Mouse (Mus musculus): ENCODE measurements around the gene Farp1. TPM values are rescaled to one million over a fixed set of nuclear protein-coding genes. Genes with fewer than 3 reads are reported as not detected.

Gene Farp1
- polyA plus RNA-seq, 1 experiment from 2014 or later: 23.8 TPM

- no peak overlapping the region for H3K4me2 ChIP-seq (ENCODE audit: low read depth)
- no peak overlapping the region for H3K4me3 ChIP-seq (ENCODE audit: low read depth, low read length)
- H3K27me3 ChIP-seq (ENCODE audit: control insufficient read depth, insufficient read depth, low read length): no peaks in the 10 kb centered on the region
- DNase-seq (ENCODE audit: low spot score) (peak; percentile 55), ATAC-seq (ENCODE audit: insufficient read depth, low FRiP score, low TSS enrichment) (no peak)
- H3K36me3 ChIP-seq (ENCODE audit: control insufficient read depth, insufficient read depth, low read length): peaks cover 4% of the 10 kb centered on the region; the same call in 1 of the 2 replicates
- no peaks in the 10 kb centered on the region for H3K4me1 ChIP-seq (ENCODE audit: control insufficient read depth, insufficient read depth, low read length)
- WGBS: 93% methylated on average over 5 of the region's 5 CpGs
- H3K9ac ChIP-seq (ENCODE audit: low read length): no peak overlapping the region
- no peaks in the 10 kb centered on the region for H3K9me3 ChIP-seq (ENCODE audit: control insufficient read depth, low read length)
- H3K27ac ChIP-seq (ENCODE audit: low read depth, low read length): no peak overlapping the region
Observed at GRCm38 (mm10) chr14:121220723-121221122, 185.7 kb downstream of the Farp1 start.

- H3K4me1 ChIP-seq (ENCODE audit: control insufficient read depth, insufficient read depth, low read length): no peaks in the 10 kb centered on the region
- peaks cover 4% of the 10 kb centered on the region; the same call in 1 of the 2 replicates for H3K36me3 ChIP-seq (ENCODE audit: control insufficient read depth, insufficient read depth, low read length)
- H3K9me3 ChIP-seq (ENCODE audit: control insufficient read depth, low read length): no peaks in the 10 kb centered on the region
- no peak overlapping the region for H3K4me2 ChIP-seq (ENCODE audit: low read depth)
- no peak overlapping the region for H3K27ac ChIP-seq (ENCODE audit: low read depth, low read length)
- DNase-seq (ENCODE audit: low spot score) (no peak), ATAC-seq (ENCODE audit: insufficient read depth, low FRiP score, low TSS enrichment) (no peak)
- H3K27me3 ChIP-seq (ENCODE audit: control insufficient read depth, insufficient read depth, low read length): no peaks in the 10 kb centered on the region
- 79% methylated on average over 11 of the region's 11 CpGs for WGBS
- H3K4me3 ChIP-seq (ENCODE audit: low read depth, low read length): no peak overlapping the region
- no peak overlapping the region for H3K9ac ChIP-seq (ENCODE audit: low read length)
Observed at GRCm38 (mm10) chr14:121225804-121226203, 190.8 kb downstream of the Farp1 start.

GRCm38 (mm10) chr14:121229036-121229773, 194.2 kb downstream of the Farp1 start:
- Histone ChIP-seq H3K36me3 (ENCODE audit: control insufficient read depth, insufficient read depth, low read length) (peaks cover 8% of the 10 kb centered on the region), H3K9me3 (ENCODE audit: control insufficient read depth, low read length) (no peaks in the 10 kb centered on the region), H3K4me3 (ENCODE audit: low read depth, low read length) (no peak overlapping the region), H3K4me1 (ENCODE audit: control insufficient read depth, insufficient read depth, low read length) (no peaks in the 10 kb centered on the region), H3K4me2 (ENCODE audit: low read depth) (no peak overlapping the region), H3K27me3 (ENCODE audit: control insufficient read depth, insufficient read depth, low read length) (no peaks in the 10 kb centered on the region), H3K27ac (ENCODE audit: low read depth, low read length) (no peak overlapping the region), H3K9ac (ENCODE audit: low read length) (no peak overlapping the region)
- DNase-seq (ENCODE audit: low spot score): no peak
- ATAC-seq (ENCODE audit: insufficient read depth, low FRiP score, low TSS enrichment): no peak
- 91% methylated on average over 9 of the region's 9 CpGs for WGBS

- H3K27me3 ChIP-seq (ENCODE audit: control insufficient read depth, insufficient read depth, low read length): no peaks in the 10 kb centered on the region
- 89% methylated on average over 8 of the region's 8 CpGs for WGBS
- no peak overlapping the region for H3K27ac ChIP-seq (ENCODE audit: low read depth, low read length)
- H3K4me1 ChIP-seq (ENCODE audit: control insufficient read depth, insufficient read depth, low read length): no peaks in the 10 kb centered on the region
- no peak for DNase-seq (ENCODE audit: low spot score)
- H3K9ac ChIP-seq (ENCODE audit: low read length): no peak overlapping the region
- H3K4me2 ChIP-seq (ENCODE audit: low read depth): no peak overlapping the region
- H3K4me3 ChIP-seq (ENCODE audit: low read depth, low read length): no peak overlapping the region
- H3K36me3 ChIP-seq (ENCODE audit: control insufficient read depth, insufficient read depth, low read length): peaks cover 8% of the 10 kb centered on the region
- no peaks in the 10 kb centered on the region for H3K9me3 ChIP-seq (ENCODE audit: control insufficient read depth, low read length)
- ATAC-seq (ENCODE audit: insufficient read depth, low FRiP score, low TSS enrichment): no peak
Observed at GRCm38 (mm10) chr14:121231232-121231631, 196.2 kb downstream of the Farp1 start.

GRCm38 (mm10) chr14:121234741-121235307, 199.8 kb downstream of the Farp1 start:
- H3K4me3 ChIP-seq (ENCODE audit: low read depth, low read length): no peak overlapping the region
- ATAC-seq (ENCODE audit: insufficient read depth, low FRiP score, low TSS enrichment): no peak

GRCm38 (mm10) chr14:121236736-121237135, 201.7 kb downstream of the Farp1 start:
- Histone ChIP-seq H3K36me3 (ENCODE audit: control insufficient read depth, insufficient read depth, low read length) (peaks cover 7% of the 10 kb centered on the region), H3K4me3 (ENCODE audit: low read depth, low read length) (no peak overlapping the region), H3K4me1 (ENCODE audit: control insufficient read depth, insufficient read depth, low read length) (no peaks in the 10 kb centered on the region), H3K9me3 (ENCODE audit: control insufficient read depth, low read length) (no peaks in the 10 kb centered on the region), H3K27ac (ENCODE audit: low read depth, low read length) (no peak overlapping the region), H3K9ac (ENCODE audit: low read length) (no peak overlapping the region), H3K27me3 (ENCODE audit: control insufficient read depth, insufficient read depth, low read length) (no peaks in the 10 kb centered on the region), H3K4me2 (ENCODE audit: low read depth) (no peak overlapping the region)
- ATAC-seq (ENCODE audit: insufficient read depth, low FRiP score, low TSS enrichment) (no peak), DNase-seq (ENCODE audit: low spot score) (no peak)
- WGBS: 78% methylated on average over 4 of the region's 4 CpGs

More at GRCm38 (mm10) chr14:121234741-121235307, 199.8 kb downstream of the Farp1 start:
- no peak for DNase-seq (ENCODE audit: low spot score)
- no peaks in the 10 kb centered on the region for H3K4me1 ChIP-seq (ENCODE audit: control insufficient read depth, insufficient read depth, low read length)
- H3K27me3 ChIP-seq (ENCODE audit: control insufficient read depth, insufficient read depth, low read length): no peaks in the 10 kb centered on the region
- no peak overlapping the region for H3K4me2 ChIP-seq (ENCODE audit: low read depth)
- peaks cover 8% of the 10 kb centered on the region for H3K36me3 ChIP-seq (ENCODE audit: control insufficient read depth, insufficient read depth, low read length)
- H3K9ac ChIP-seq (ENCODE audit: low read length): no peak overlapping the region
- 41% methylated on average over 12 of the region's 12 CpGs for WGBS
- H3K9me3 ChIP-seq (ENCODE audit: control insufficient read depth, low read length): no peaks in the 10 kb centered on the region
- H3K27ac ChIP-seq (ENCODE audit: low read depth, low read length): no peak overlapping the region

- Histone ChIP-seq H3K9ac (ENCODE audit: low read length) (no peak overlapping the region), H3K27me3 (ENCODE audit: control insufficient read depth, insufficient read depth, low read length) (no peaks in the 10 kb centered on the region), H3K4me2 (ENCODE audit: low read depth) (no peak overlapping the region), H3K9me3 (ENCODE audit: control insufficient read depth, low read length) (no peaks in the 10 kb centered on the region), H3K36me3 (ENCODE audit: control insufficient read depth, insufficient read depth, low read length) (peaks cover 4% of the 10 kb centered on the region; the same call in 1 of the 2 replicates), H3K4me3 (ENCODE audit: low read depth, low read length) (no peak overlapping the region), H3K4me1 (ENCODE audit: control insufficient read depth, insufficient read depth, low read length) (no peaks in the 10 kb centered on the region), H3K27ac (ENCODE audit: low read depth, low read length) (no peak overlapping the region)
- ATAC-seq (ENCODE audit: insufficient read depth, low FRiP score, low TSS enrichment) (no peak), DNase-seq (ENCODE audit: low spot score) (no peak)
- WGBS: 93% methylated on average over 10 of the region's 10 CpGs
Observed at GRCm38 (mm10) chr14:121238727-121239126, 203.7 kb downstream of the Farp1 start.

GRCm38 (mm10) chr14:121239386-121239785, 204.4 kb downstream of the Farp1 start:
- Histone ChIP-seq H3K27ac (ENCODE audit: low read depth, low read length) (no peak overlapping the region), H3K36me3 (ENCODE audit: control insufficient read depth, insufficient read depth, low read length) (peaks cover 4% of the 10 kb centered on the region; the same call in 1 of the 2 replicates), H3K9ac (ENCODE audit: low read length) (no peak overlapping the region), H3K9me3 (ENCODE audit: control insufficient read depth, low read length) (no peaks in the 10 kb centered on the region), H3K4me2 (ENCODE audit: low read depth) (no peak overlapping the region), H3K4me3 (ENCODE audit: low read depth, low read length) (no peak overlapping the region), H3K27me3 (ENCODE audit: control insufficient read depth, insufficient read depth, low read length) (no peaks in the 10 kb centered on the region), H3K4me1 (ENCODE audit: control insufficient read depth, insufficient read depth, low read length) (no peaks in the 10 kb centered on the region)
- DNase-seq (ENCODE audit: low spot score): no peak
- no peak for ATAC-seq (ENCODE audit: insufficient read depth, low FRiP score, low TSS enrichment)
- 82% methylated on average over 8 of the region's 8 CpGs for WGBS

- Histone ChIP-seq H3K4me1 (ENCODE audit: control insufficient read depth, insufficient read depth, low read length) (0 out of 2 replicates have a peak, but pooled peaks cover 3% of the 10 kb centered on the region), H3K27ac (ENCODE audit: low read depth, low read length) (no peak overlapping the region), H3K9ac (ENCODE audit: low read length) (no peak overlapping the region), H3K4me3 (ENCODE audit: low read depth, low read length) (no peak overlapping the region), H3K9me3 (ENCODE audit: control insufficient read depth, low read length) (no peaks in the 10 kb centered on the region), H3K36me3 (ENCODE audit: control insufficient read depth, insufficient read depth, low read length) (peaks cover 4% of the 10 kb centered on the region; the same call in 1 of the 2 replicates), H3K4me2 (ENCODE audit: low read depth) (no peak overlapping the region), H3K27me3 (ENCODE audit: control insufficient read depth, insufficient read depth, low read length) (no peaks in the 10 kb centered on the region)
- 95% methylated on average over 15 of the region's 15 CpGs for WGBS
- DNase-seq (ENCODE audit: low spot score): no peak
- ATAC-seq (ENCODE audit: insufficient read depth, low FRiP score, low TSS enrichment): no peak
Observed at GRCm38 (mm10) chr14:121244104-121244503, 209.1 kb downstream of the Farp1 start.
